9 mouse cellular contexts compared by ENCODE assay signal in the genomic region with DNA sequence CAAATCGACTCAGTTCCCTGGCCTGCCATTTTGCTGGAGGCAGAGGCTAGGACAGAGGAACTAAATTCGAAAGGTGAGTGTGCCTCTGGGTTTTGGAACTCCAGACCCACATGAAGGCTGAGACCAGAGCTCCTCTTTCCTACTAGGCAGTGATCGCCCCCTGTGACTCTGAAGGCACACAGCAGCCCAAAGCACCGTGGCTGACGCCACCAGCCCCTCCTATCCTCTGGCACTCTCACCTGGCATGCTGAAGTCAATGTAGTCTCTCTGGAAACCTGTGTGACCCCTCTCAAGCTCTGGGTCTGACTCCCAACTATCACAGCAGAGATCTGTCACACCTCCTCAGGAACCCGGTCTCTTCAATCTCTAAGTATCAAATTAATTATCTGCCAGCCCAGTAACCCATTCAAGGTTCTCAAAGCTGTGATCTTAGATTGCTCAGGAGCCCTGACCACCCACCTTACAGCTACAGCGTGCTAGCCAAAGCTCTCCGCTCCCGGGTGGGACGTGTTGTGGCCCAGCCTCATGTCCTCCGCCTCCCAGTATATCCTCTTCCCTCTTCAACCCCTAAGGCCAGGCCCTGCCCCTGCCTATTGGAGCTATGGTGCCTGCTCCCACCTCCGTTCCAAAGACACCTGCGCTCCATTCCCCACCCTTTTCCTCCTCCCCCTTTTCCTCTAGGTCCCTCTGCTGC. TPM values are rescaled to one million over a fixed set of nuclear protein-coding genes. Genes with fewer than 3 reads are reported as not detected.
A peak's percentile ranks its signal among the peaks of the same experiment; 100 is the strongest.
DNase-seq lines count a peak whose midpoint lies in the region; ATAC-seq and TF ChIP-seq lines count a peak whose summit lies in the region.
"Had no signal": no experiment of that assay in that cellular context is flagged by ENCODE, and none has a peak within 500 bp of the region (broad histone marks: within the 10 kb centered on the region; RNA-seq: fewer than 3 reads in every experiment).

No protein-coding gene starts in this region.

- TF ChIP-seq CTCF in ES-Bruce4 (IDR thresholded peaks at IDR 0.05; ENCODE audit: low read depth, low read length): peak; percentile 28

- H3K4me2 ChIP-seq in embryonic facial prominence, embryonic 14.5 days (ENCODE audit: low read depth, low read length): peak overlapping the region; percentile 97
- H3K4me2 ChIP-seq in intestine, embryonic 15.5 days (replicated peaks): peak overlapping the region; percentile 100
- peak overlapping the region; percentile 40 for H3K4me2 ChIP-seq in myocyte (ENCODE audit: low read depth)

- H3K27me3 ChIP-seq in ES-Bruce4 (ENCODE audit: control insufficient read depth, insufficient read depth, low read length, poor library complexity, severe bottlenecking): no peaks in the 10 kb centered on the region
- H3K27me3 ChIP-seq in embryonic facial prominence, embryonic 14.5 days (replicated peaks; ENCODE audit: control insufficient read depth, insufficient read depth, low read length): peaks cover 27% of the 10 kb centered on the region
- peaks cover 29% of the 10 kb centered on the region for H3K27me3 ChIP-seq in intestine, embryonic 15.5 days (replicated peaks)
- H3K27me3 ChIP-seq in myocyte (ENCODE audit: control insufficient read depth, insufficient read depth, insufficient read length): no peaks in the 10 kb centered on the region

- H3K9me3 ChIP-seq in ES-Bruce4 (replicated peaks; ENCODE audit: control insufficient read depth, insufficient read depth, low read length, poor library complexity, severe bottlenecking): no peaks in the 10 kb centered on the region
- no peaks in the 10 kb centered on the region for H3K9me3 ChIP-seq in embryonic facial prominence, embryonic 14.5 days (ENCODE audit: control insufficient read depth, low read length)
- no peaks in the 10 kb centered on the region for H3K9me3 ChIP-seq in intestine, embryonic 15.5 days

- TF ChIP-seq EP300 in ES-Bruce4 (IDR thresholded peaks at IDR 0.05; ENCODE audit: insufficient read depth, low read depth, low read length): no peak

- peak; percentile 51 for ATAC-seq in embryonic facial prominence, embryonic 14.5 days (ENCODE audit: low read depth)
- peak; percentile 37; the same call in 1 of the 2 replicates for ATAC-seq in intestine, embryonic 15.5 days
- ATAC-seq in CD4-positive, CD25-positive, alpha-beta regulatory T cell, adult 4 months: no peak

- DNase-seq in adrenal gland, postnatal 10 days: peak; percentile 3
- no peak for DNase-seq in adrenal gland, postnatal 4 days (ENCODE audit: low spot score in 2 of 2)
- DNase-seq in embryonic facial prominence, embryonic 14.5 days (ENCODE audit: low spot score): peak; percentile 51
- DNase-seq in Muller cell, postnatal 12 days (ENCODE audit: inconsistent ontology term): no peak

- no peaks in the 10 kb centered on the region for H3K36me3 ChIP-seq in ES-Bruce4 (ENCODE audit: control insufficient read depth, insufficient read depth, low read length, poor library complexity, severe bottlenecking)
- no peaks in the 10 kb centered on the region for H3K36me3 ChIP-seq in embryonic facial prominence, embryonic 14.5 days (ENCODE audit: control insufficient read depth, insufficient read depth, low read length)
- H3K36me3 ChIP-seq in intestine, embryonic 15.5 days: no peaks in the 10 kb centered on the region
- no peaks in the 10 kb centered on the region for H3K36me3 ChIP-seq in myocyte (ENCODE audit: control insufficient read depth, insufficient read depth)

- H3K4me3 ChIP-seq in ES-Bruce4 (ENCODE audit: low read depth, low read length): peak overlapping the region; percentile 72
- H3K4me3 ChIP-seq in embryonic facial prominence, embryonic 14.5 days (ENCODE audit: low read depth, low read length): peak overlapping the region; percentile 62
- H3K4me3 ChIP-seq in intestine, embryonic 15.5 days (replicated peaks): peak overlapping the region; percentile 59
- H3K4me3 ChIP-seq in myocyte: peak overlapping the region; percentile 12
- H3K4me3 ChIP-seq: erythroblast, embryonic 14.5 days had no signal

- no peaks in the 10 kb centered on the region for H3K4me1 ChIP-seq in ES-Bruce4 (ENCODE audit: control insufficient read depth, insufficient read depth, low read length)
- H3K4me1 ChIP-seq in embryonic facial prominence, embryonic 14.5 days (ENCODE audit: control insufficient read depth, insufficient read depth, low read length): 0 out of 2 replicates have a peak, but pooled peaks cover 6% of the 10 kb centered on the region
- H3K4me1 ChIP-seq in intestine, embryonic 15.5 days (replicated peaks): peaks cover 15% of the 10 kb centered on the region

- 10% methylated on average over 13 of the region's 13 CpGs for WGBS in embryonic facial prominence, embryonic 14.5 days
- 12% methylated on average over 13 of the region's 13 CpGs for WGBS in intestine, embryonic 15.5 days

- H3K27ac ChIP-seq in ES-Bruce4 (ENCODE audit: insufficient read depth, low read length): no peak overlapping the region
- no peak overlapping the region for H3K27ac ChIP-seq in embryonic facial prominence, embryonic 14.5 days (replicated peaks; ENCODE audit: low read depth, low read length)
- H3K27ac ChIP-seq in intestine, embryonic 15.5 days: no peak overlapping the region

- H3K9ac ChIP-seq in ES-Bruce4 (ENCODE audit: low read depth, poor library complexity, severe bottlenecking): no peak overlapping the region
- H3K9ac ChIP-seq in embryonic facial prominence, embryonic 14.5 days (ENCODE audit: low read depth, low read length): peak overlapping the region; percentile 65
- H3K9ac ChIP-seq in intestine, embryonic 15.5 days: no peak overlapping the region

- TF ChIP-seq POLR2A in ES-Bruce4 (IDR thresholded peaks at IDR 0.05; ENCODE audit: insufficient read depth, low read length) (no peak), myocyte (IDR thresholded peaks at IDR 0.05; ENCODE audit: insufficient read length, low read depth) (no peak)

- H3K79me2 ChIP-seq in myocyte (ENCODE audit: control insufficient read depth, insufficient read depth): no peaks in the 10 kb centered on the region

- H3ac ChIP-seq in myocyte (ENCODE audit: control insufficient read depth, insufficient read length): no peak overlapping the region

TF ChIP-seq in myocyte, 11 proteins besides CTCF, POLR2A, EP300 and RAD21:
- no peak for TF ChIP-seq TCF12 (IDR thresholded peaks at IDR 0.05; ENCODE audit: insufficient read depth, poor library complexity, severe bottlenecking)
- TF ChIP-seq MYOG (IDR thresholded peaks at IDR 0.05; ENCODE audit: control insufficient read depth in 1 of 3, insufficient read depth in 1 of 3, insufficient read length in 2 of 3, low read depth in 2 of 3): no peak
- TF ChIP-seq MAX (IDR thresholded peaks at IDR 0.05; ENCODE audit: low read depth): no peak
- no peak for TF ChIP-seq E2F4 (IDR thresholded peaks at IDR 0.05; ENCODE audit: insufficient read depth)
- no peak for TF ChIP-seq TCF3 (IDR thresholded peaks at IDR 0.05; ENCODE audit: insufficient read length, low read depth)
- no peak for TF ChIP-seq POLR2AphosphoS2 (IDR thresholded peaks at IDR 0.05; ENCODE audit: insufficient read length, low read depth)
- no peak for TF ChIP-seq MYOD1 (IDR thresholded peaks at IDR 0.05; ENCODE audit: control insufficient read depth in 1 of 3, insufficient read length in 2 of 3, low read depth in 2 of 3)
- no peak for TF ChIP-seq REST (IDR thresholded peaks at IDR 0.05; ENCODE audit: insufficient read depth, insufficient read length)

RNA-seq across cellular contexts. Expression of gene Hs3st5, which starts 0.4 kb away (rescaled TPM):
- total RNA-seq in adrenal gland, postnatal 10 days (2021): 1 to 10 TPM; 1.4 to 2.5 TPM
- 1 to 10 TPM; 2.9 to 4.4 TPM for total RNA-seq in adrenal gland, postnatal 4 days (2021)
- polyA plus RNA-seq in ES-Bruce4 (2011; ENCODE audit: insufficient read depth, insufficient read length, low read depth, missing spikeins): 0.21 TPM in 1 of 2 replicates, not detected in the other
- polyA plus RNA-seq in embryonic facial prominence, embryonic 14.5 days (2014; fragmentation: Nextera tagmentation; extraction: Ambion mirVana): 4.1 and 5.7 TPM in 2 replicates
- polyA plus RNA-seq in intestine, embryonic 15.5 days (2015; fragmentation: Nextera tagmentation; extraction: Ambion mirVana): 1.0 and 1.1 TPM in 2 replicates
- polyA plus RNA-seq in myocyte (2012; fragmentation: generic; extraction: Trizol): 0.31 TPM
- polyA plus RNA-seq in CD4-positive, CD25-positive, alpha-beta regulatory T cell, adult 4 months (2017; shearing (Covaris generic)): not detected

Comparison
In these comparisons a context has a peak if more than half of its experiments do, and no peak if none do; other contexts are left out.
1. DNase-seq: peak in adrenal gland, postnatal 10 days (single experiment) and embryonic facial prominence, embryonic 14.5 days (single experiment); none in adrenal gland, postnatal 4 days (0 of 2) and Muller cell, postnatal 12 days (single experiment).
2. H3K4me3 ChIP-seq: peak in every context shown above with its lines; median percentile 72 in ES-Bruce4; 62 in embryonic facial prominence, embryonic 14.5 days; 59 in intestine, embryonic 15.5 days; 12 in myocyte.
3. H3K4me2 ChIP-seq: peak in every context shown above with its lines; median percentile 100 in intestine, embryonic 15.5 days; 97 in embryonic facial prominence, embryonic 14.5 days; 40 in myocyte.